Mouse (Mus musculus): ENCODE results near the gene Selplg. TPM values are rescaled to one million over a fixed set of nuclear protein-coding genes. Genes with fewer than 3 reads are reported as not detected.

The Selplg gene
- 85.0 TPM for polyA plus RNA-seq (2015; fragmentation: Illumina TruSeq; extraction: RNeasy Lipid Tissue Mini Kit (QIAGEN cat#74804); ENCODE audit: insufficient read depth, low replicate concordance)

GRCm38 (mm10) chr5:113832490-113832901, at the start of gene Selplg:
Gene Selplg, minus strand, starts transcription at chr5:113832644.

GRCm38 (mm10) chr5:113800280-113800679, 32.2 kb downstream of the Selplg start, which contains the start of gene Tmem119:
Gene Tmem119, minus strand, starts transcription at chr5:113800516.

GRCm38 (mm10) chr5:113772450-113772895, 60.0 kb downstream of the Selplg start, which contains the start of the genes Sart3 and Iscu:
Gene Sart3, minus strand, starts transcription at chr5:113772510.
Gene Iscu, plus strand, starts transcription at chr5:113772748.

Other genes starting within 250 kb of the Selplg start
- gene Cmklr1, start 182.2 kb downstream of the Selplg start, polyA plus RNA-seq (2015; fragmentation: Illumina TruSeq; extraction: RNeasy Lipid Tissue Mini Kit (QIAGEN cat#74804); ENCODE audit: insufficient read depth, low replicate concordance) = 8.9 TPM
- not detected for gene 1700069L16Rik, start 107.9 kb downstream of the Selplg start, polyA plus RNA-seq (2015; fragmentation: Illumina TruSeq; extraction: RNeasy Lipid Tissue Mini Kit (QIAGEN cat#74804); ENCODE audit: insufficient read depth, low replicate concordance)
- 3.3 TPM for gene Ficd, start 96.8 kb downstream of the Selplg start, polyA plus RNA-seq (2015; fragmentation: Illumina TruSeq; extraction: RNeasy Lipid Tissue Mini Kit (QIAGEN cat#74804); ENCODE audit: insufficient read depth, low replicate concordance)
- 19.4 TPM for gene Sart3, start 60.1 kb downstream of the Selplg start, polyA plus RNA-seq (2015; fragmentation: Illumina TruSeq; extraction: RNeasy Lipid Tissue Mini Kit (QIAGEN cat#74804); ENCODE audit: insufficient read depth, low replicate concordance)
- gene Iscu, start 59.9 kb downstream of the Selplg start, polyA plus RNA-seq (2015; fragmentation: Illumina TruSeq; extraction: RNeasy Lipid Tissue Mini Kit (QIAGEN cat#74804); ENCODE audit: insufficient read depth, low replicate concordance) = 87.0 TPM
- 0.99 TPM for gene Tmem119, start 32.1 kb downstream of the Selplg start, polyA plus RNA-seq (2015; fragmentation: Illumina TruSeq; extraction: RNeasy Lipid Tissue Mini Kit (QIAGEN cat#74804); ENCODE audit: insufficient read depth, low replicate concordance)
- gene Coro1c, start 76.1 kb upstream of the Selplg start, polyA plus RNA-seq (2015; fragmentation: Illumina TruSeq; extraction: RNeasy Lipid Tissue Mini Kit (QIAGEN cat#74804); ENCODE audit: insufficient read depth, low replicate concordance) = 48.3 TPM
- gene Ssh1, start 161.2 kb upstream of the Selplg start, polyA plus RNA-seq (2015; fragmentation: Illumina TruSeq; extraction: RNeasy Lipid Tissue Mini Kit (QIAGEN cat#74804); ENCODE audit: insufficient read depth, low replicate concordance) = 13.2 TPM
- gene Dao, start 171.1 kb upstream of the Selplg start, polyA plus RNA-seq (2015; fragmentation: Illumina TruSeq; extraction: RNeasy Lipid Tissue Mini Kit (QIAGEN cat#74804); ENCODE audit: insufficient read depth, low replicate concordance) = 0.33 TPM
- 7.0 TPM for gene Usp30, start 232.8 kb upstream of the Selplg start, polyA plus RNA-seq (2015; fragmentation: Illumina TruSeq; extraction: RNeasy Lipid Tissue Mini Kit (QIAGEN cat#74804); ENCODE audit: insufficient read depth, low replicate concordance)

Data from spleen, adult 10 weeks (tissue).